Comparison of ENCODE assay signal across 29 mouse cellular contexts in genomic region chr3:153580136-153580535, GRCm38 (mm10).
A peak's percentile ranks its signal among the peaks of the same experiment; 100 is the strongest.
DNase-seq lines count a peak whose midpoint lies in the region; ATAC-seq and TF ChIP-seq lines count a peak whose summit lies in the region.
"Had no signal": no experiment of that assay in that cellular context is flagged by ENCODE, and none has a peak within 500 bp of the region (broad histone marks: within the 10 kb centered on the region; RNA-seq: fewer than 3 reads in every experiment).

No protein-coding gene starts in this region.

- ATAC-seq in forebrain, postnatal 0 days, result no peak
- ATAC-seq in common myeloid progenitor, adult 5-6 weeks (replicated peaks; ENCODE audit: low read depth, poor library complexity, severe bottlenecking), result 0 out of 2 replicates have a peak, but pooled peaks have one; percentile 15
- peak; percentile 28; the same call in 1 of the 2 replicates for ATAC-seq in megakaryocyte-erythroid progenitor cell, adult 5-6 weeks (replicated peaks; ENCODE audit: low FRiP score, low TSS enrichment, poor library complexity, severe bottlenecking)
- ATAC-seq: activated CD4-positive, CD25-positive, alpha-beta regulatory T cell, adult 4 months; forebrain, embryonic 13.5 days; forebrain, embryonic 16.5 days had no signal

- no peak for TF ChIP-seq CTCF in forebrain, postnatal 0 days (IDR thresholded peaks at IDR 0.05; ENCODE audit: low read depth)

- H3K9me3 ChIP-seq in forebrain, postnatal 0 days (ENCODE audit: low read length), result no peaks in the 10 kb centered on the region
- H3K9me3 ChIP-seq in forebrain, embryonic 10.5 days, result no peaks in the 10 kb centered on the region
- H3K9me3 ChIP-seq: embryonic facial prominence, embryonic 10.5 days; forebrain, embryonic 13.5 days; heart, embryonic 10.5 days had no signal

- WGBS in forebrain, postnatal 0 days, result 75% methylated on average over 3 of the region's 3 CpGs
- WGBS in forebrain, embryonic 10.5 days, result 80% methylated on average over 3 of the region's 3 CpGs

- no peak overlapping the region for H3K4me3 ChIP-seq in forebrain, postnatal 0 days (ENCODE audit: low read depth, low read length)
- H3K4me3 ChIP-seq in forebrain, embryonic 10.5 days, result no peak overlapping the region
- H3K4me3 ChIP-seq: embryonic facial prominence, embryonic 10.5 days; embryonic facial prominence, embryonic 13.5 days; erythroblast, embryonic 14.5 days; forebrain, embryonic 13.5 days; heart, adult 2 months; heart, embryonic 10.5 days; heart, embryonic 13.5 days had no signal

- peaks cover 14% of the 10 kb centered on the region; the same call in 1 of the 2 replicates for H3K4me1 ChIP-seq in forebrain, postnatal 0 days (ENCODE audit: insufficient read depth)
- peaks cover 37% of the 10 kb centered on the region for H3K4me1 ChIP-seq in forebrain, embryonic 10.5 days

- 0 out of 2 replicates have a peak overlapping the region, but pooled peaks have one; percentile 35 for H3K27ac ChIP-seq in forebrain, postnatal 0 days (ENCODE audit: low read depth, low read length)
- H3K27ac ChIP-seq in forebrain, embryonic 10.5 days, result no peak overlapping the region
- H3K27ac ChIP-seq: embryonic facial prominence, embryonic 10.5 days; embryonic facial prominence, embryonic 13.5 days; forebrain, embryonic 13.5 days; heart, adult 2 months; heart, embryonic 10.5 days; heart, embryonic 13.5 days; hindbrain, embryonic 14.5 days had no signal

- no peaks in the 10 kb centered on the region for H3K27me3 ChIP-seq in forebrain, postnatal 0 days (ENCODE audit: insufficient read depth, low read length)
- no peaks in the 10 kb centered on the region for H3K27me3 ChIP-seq in forebrain, embryonic 10.5 days (ENCODE audit: poor library complexity, severe bottlenecking)
- H3K27me3 ChIP-seq: embryonic facial prominence, embryonic 13.5 days; forebrain, embryonic 13.5 days; heart, embryonic 13.5 days had no signal

- DNase-seq in forebrain, postnatal 0 days, result no peak
- DNase-seq in forebrain, embryonic 10.5 days (ENCODE audit: extremely low spot score, low spot score), result no peak
- DNase-seq in layer of hippocampus, adult 9-11 months, result peak; percentile 45
- no peak for DNase-seq in layer of hippocampus, postnatal 14 days (ENCODE audit: low spot score in 2 of 2)
- no peak for DNase-seq in thymus, postnatal 36 days
- no peak for DNase-seq in embryo, embryonic 10 days (ENCODE audit: low spot score)
- DNase-seq: adrenal gland, adult 8-10 months; adrenal gland, postnatal 25 days; cerebellum, adult 11-12 months; cerebellum, adult 8-10 months; cerebellum, postnatal 10 days; cerebellum, postnatal 36 days; embryo, embryonic 11 days; gastrocnemius, postnatal 10 days; gastrocnemius, postnatal 36 days; heart, adult 2 months; heart, postnatal 14 days; heart, postnatal 4 days had no signal

- no peak overlapping the region for H3K4me2 ChIP-seq in forebrain, postnatal 0 days (ENCODE audit: low read depth)
- H3K4me2 ChIP-seq: embryonic facial prominence, embryonic 13.5 days; forebrain, embryonic 13.5 days; heart, embryonic 13.5 days; hindbrain, embryonic 14.5 days had no signal

- no peak overlapping the region for H3K9ac ChIP-seq in forebrain, postnatal 0 days
- H3K9ac ChIP-seq: embryonic facial prominence, embryonic 13.5 days; forebrain, embryonic 13.5 days; heart, embryonic 13.5 days; hindbrain, embryonic 14.5 days had no signal

- H3K36me3 ChIP-seq in forebrain, postnatal 0 days (ENCODE audit: insufficient read depth), result no peaks in the 10 kb centered on the region
- H3K36me3 ChIP-seq in forebrain, embryonic 10.5 days (replicated peaks), result no peaks in the 10 kb centered on the region
- H3K36me3 ChIP-seq: embryonic facial prominence, embryonic 10.5 days; embryonic facial prominence, embryonic 13.5 days; heart, embryonic 10.5 days; heart, embryonic 13.5 days had no signal
